In the genomic region with DNA sequence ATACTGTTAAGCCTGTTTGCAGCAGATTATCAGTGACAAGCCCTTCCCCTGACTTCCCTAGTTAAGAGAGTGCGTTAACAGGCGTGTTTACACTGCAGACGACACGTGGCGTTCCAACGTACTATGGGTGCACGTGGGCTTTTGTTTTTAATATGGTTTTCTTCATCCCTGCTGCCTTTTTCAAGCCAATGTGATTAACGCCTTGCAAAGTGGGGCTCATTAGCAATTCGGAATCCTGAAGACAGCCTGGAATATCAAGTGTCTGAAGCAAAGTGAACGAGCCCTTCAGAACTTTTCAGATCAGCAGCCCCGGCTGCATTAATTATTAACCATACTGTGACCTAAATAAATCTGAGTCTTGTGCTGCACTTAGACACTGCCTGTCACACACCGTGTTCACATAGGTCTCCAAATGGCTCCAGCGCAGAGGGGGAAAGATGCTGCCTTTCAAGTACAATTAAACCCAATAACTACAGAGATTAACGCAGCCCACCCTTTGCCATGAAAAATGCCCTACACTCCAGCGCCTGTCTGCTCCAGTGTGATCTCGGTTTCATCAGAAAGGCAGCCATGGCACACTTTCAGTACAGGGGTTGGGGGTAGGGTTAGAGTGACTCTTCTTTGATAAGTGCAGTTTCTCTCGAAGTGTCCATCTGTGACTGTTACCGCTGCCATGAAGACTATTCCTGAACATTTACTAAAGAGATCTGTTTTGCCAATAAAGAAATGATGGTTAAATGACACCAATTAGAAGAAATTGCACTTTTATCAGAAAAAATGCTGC, we compare ENCODE assay signal across 13 mouse cellular contexts.
DNase-seq lines count a peak whose midpoint lies in the region; ATAC-seq and TF ChIP-seq lines count a peak whose summit lies in the region.
"Had no signal": no experiment of that assay in that cellular context is flagged by ENCODE, and none has a peak within 500 bp of the region (broad histone marks: within the 10 kb centered on the region; RNA-seq: fewer than 3 reads in every experiment).

No protein-coding gene starts in this region.

- no peaks in the 10 kb centered on the region for H3K9me3 ChIP-seq in lung, embryonic 14.5 days (ENCODE audit: low read depth, low read length)
- H3K9me3 ChIP-seq in intestine, embryonic 15.5 days = no peaks in the 10 kb centered on the region
- H3K9me3 ChIP-seq in hindbrain, embryonic 16.5 days (ENCODE audit: control insufficient read depth, low read length) = no peaks in the 10 kb centered on the region
- H3K9me3 ChIP-seq: embryonic facial prominence, embryonic 15.5 days; heart, embryonic 10.5 days; neural tube, embryonic 12.5 days had no signal

- 33% methylated on average over 18 of the region's 18 CpGs for WGBS in lung, embryonic 14.5 days
- WGBS in lung, adult 2 months = 46% methylated on average over 18 of the region's 18 CpGs
- WGBS in intestine, embryonic 15.5 days = 38% methylated on average over 18 of the region's 18 CpGs
- WGBS in hindbrain, embryonic 16.5 days = 53% methylated on average over 18 of the region's 18 CpGs

- no peak overlapping the region for H3K27ac ChIP-seq in lung, embryonic 14.5 days (ENCODE audit: low read depth)
- H3K27ac ChIP-seq in intestine, embryonic 15.5 days = no peak overlapping the region
- no peak overlapping the region for H3K27ac ChIP-seq in hindbrain, embryonic 16.5 days (ENCODE audit: low read depth, low read length)
- H3K27ac ChIP-seq: embryonic facial prominence, embryonic 15.5 days; heart, embryonic 10.5 days; neural tube, embryonic 12.5 days had no signal

- ATAC-seq in lung, embryonic 14.5 days (ENCODE audit: insufficient read depth) = no peak
- ATAC-seq in intestine, embryonic 15.5 days = peak; percentile 93
- no peak for ATAC-seq in hindbrain, embryonic 16.5 days

- TF ChIP-seq CTCF in lung, embryonic 14.5 days (IDR thresholded peaks at IDR 0.05; ENCODE audit: low read depth) = no peak
- no peak for TF ChIP-seq CTCF in lung, adult 2 months (IDR thresholded peaks at IDR 0.05; ENCODE audit: insufficient read depth, low read length)

- no peaks in the 10 kb centered on the region for H3K4me1 ChIP-seq in lung, embryonic 14.5 days (ENCODE audit: insufficient read depth)
- no peaks in the 10 kb centered on the region for H3K4me1 ChIP-seq in lung, adult 2 months (ENCODE audit: control insufficient read depth, insufficient read depth, low read length)
- no peaks in the 10 kb centered on the region for H3K4me1 ChIP-seq in intestine, embryonic 15.5 days (replicated peaks)
- no peaks in the 10 kb centered on the region for H3K4me1 ChIP-seq in hindbrain, embryonic 16.5 days (ENCODE audit: control insufficient read depth, insufficient read depth, low read depth, low read length)
- H3K4me1 ChIP-seq: embryonic facial prominence, embryonic 15.5 days; heart, embryonic 10.5 days; neural tube, embryonic 12.5 days had no signal

- no peaks in the 10 kb centered on the region for H3K36me3 ChIP-seq in lung, embryonic 14.5 days (ENCODE audit: insufficient read depth)
- H3K36me3 ChIP-seq in intestine, embryonic 15.5 days = no peaks in the 10 kb centered on the region
- no peaks in the 10 kb centered on the region for H3K36me3 ChIP-seq in hindbrain, embryonic 16.5 days (ENCODE audit: control insufficient read depth, insufficient read depth, low read length)
- H3K36me3 ChIP-seq: embryonic facial prominence, embryonic 15.5 days; heart, embryonic 10.5 days; neural tube, embryonic 12.5 days had no signal

- no peaks in the 10 kb centered on the region for H3K27me3 ChIP-seq in lung, embryonic 14.5 days (ENCODE audit: insufficient read depth, low read length)
- H3K27me3 ChIP-seq in intestine, embryonic 15.5 days (replicated peaks) = no peaks in the 10 kb centered on the region
- no peaks in the 10 kb centered on the region for H3K27me3 ChIP-seq in hindbrain, embryonic 16.5 days (replicated peaks; ENCODE audit: control insufficient read depth, insufficient read depth, low read length)
- H3K27me3 ChIP-seq: embryonic facial prominence, embryonic 15.5 days; neural tube, embryonic 12.5 days had no signal

- DNase-seq in lung, embryonic 14.5 days = peak; percentile 19
- DNase-seq in lung, adult 2 months = no peak
- DNase-seq in kidney, postnatal 14 days = peak; percentile 61
- peak; percentile 59 for DNase-seq in retina, embryonic 14.5 days (ENCODE audit: low spot score)
- no peak for DNase-seq in thymus, postnatal 4 days
- no peak for DNase-seq in heart, postnatal 10 days
- DNase-seq: left cerebral cortex, postnatal 4 days; right cerebral cortex, adult 18-20 months had no signal

- intact Hi-C loops in heart, postnatal 10 days (cut with DNase I) = no loop called here

- no peak overlapping the region for H3K4me3 ChIP-seq in lung, embryonic 14.5 days (ENCODE audit: low read depth, low read length)
- no peak overlapping the region for H3K4me3 ChIP-seq in lung, adult 2 months (replicated peaks; ENCODE audit: extremely low read depth, low read depth, low read length)
- H3K4me3 ChIP-seq in intestine, embryonic 15.5 days (replicated peaks) = peak overlapping the region; percentile 19; the same call in 1 of the 2 replicates
- no peak overlapping the region for H3K4me3 ChIP-seq in hindbrain, embryonic 16.5 days (ENCODE audit: low read length)
- H3K4me3 ChIP-seq: embryonic facial prominence, embryonic 15.5 days; heart, embryonic 10.5 days; neural tube, embryonic 12.5 days had no signal

- no peak for TF ChIP-seq POLR2A in lung, adult 2 months (IDR thresholded peaks at IDR 0.05; ENCODE audit: borderline replicate concordance, extremely low read depth, low read depth, low read length)

- peak overlapping the region; percentile 23; the same call in 1 of the 2 replicates for H3K4me2 ChIP-seq in lung, embryonic 14.5 days
- peak overlapping the region; percentile 45 for H3K4me2 ChIP-seq in intestine, embryonic 15.5 days (replicated peaks)
- no peak overlapping the region for H3K4me2 ChIP-seq in hindbrain, embryonic 16.5 days (ENCODE audit: low read length)
- H3K4me2 ChIP-seq: embryonic facial prominence, embryonic 15.5 days; neural tube, embryonic 12.5 days had no signal

- H3K9ac ChIP-seq in lung, embryonic 14.5 days = no peak overlapping the region
- no peak overlapping the region for H3K9ac ChIP-seq in intestine, embryonic 15.5 days
- no peak overlapping the region for H3K9ac ChIP-seq in hindbrain, embryonic 16.5 days (ENCODE audit: low read depth, low read length)
- H3K9ac ChIP-seq: embryonic facial prominence, embryonic 15.5 days; neural tube, embryonic 12.5 days had no signal

Comparison
In these comparisons a context has a peak if more than half of its experiments do, and no peak if none do; other contexts are left out.
1. DNase-seq: peak in lung, embryonic 14.5 days (single experiment), kidney, postnatal 14 days (single experiment) and retina, embryonic 14.5 days (single experiment); none in lung, adult 2 months (single experiment), thymus, postnatal 4 days (single experiment) and heart, postnatal 10 days (0 of 2).